Mouse (Mus musculus): ENCODE results near the gene Mb21d2. TPM values are rescaled to one million over a fixed set of nuclear protein-coding genes. Genes with fewer than 3 reads are reported as not detected.

The Mb21d2 gene
- total RNA-seq, 2 experiments from 2014 or later, result 7.1 to 8.7 TPM

- intact Hi-C loops (cut with DNase I), result no loop called here
- DNase-seq, result no peak
Measured at GRCm38 (mm10) chr16:28870456-28870855, 59.0 kb downstream of the Mb21d2 start.

- intact Hi-C loops (cut with DNase I), result no loop called here
- DNase-seq, result no peak
Measured at GRCm38 (mm10) chr16:28868864-28869263, 60.6 kb downstream of the Mb21d2 start.

GRCm38 (mm10) chr16:28866584-28867295, 62.7 kb downstream of the Mb21d2 start:
- intact Hi-C loops (cut with DNase I), result no loop called here
- DNase-seq, result no peak

- no peak for DNase-seq
- intact Hi-C loops (cut with DNase I), result loop anchor here (5.0 kb wide), 1 partner anchor 64 kb away; the partner anchor contains the start of gene Mb21d2
Measured at GRCm38 (mm10) chr16:28863616-28864015, 65.9 kb downstream of the Mb21d2 start.

DNA sequence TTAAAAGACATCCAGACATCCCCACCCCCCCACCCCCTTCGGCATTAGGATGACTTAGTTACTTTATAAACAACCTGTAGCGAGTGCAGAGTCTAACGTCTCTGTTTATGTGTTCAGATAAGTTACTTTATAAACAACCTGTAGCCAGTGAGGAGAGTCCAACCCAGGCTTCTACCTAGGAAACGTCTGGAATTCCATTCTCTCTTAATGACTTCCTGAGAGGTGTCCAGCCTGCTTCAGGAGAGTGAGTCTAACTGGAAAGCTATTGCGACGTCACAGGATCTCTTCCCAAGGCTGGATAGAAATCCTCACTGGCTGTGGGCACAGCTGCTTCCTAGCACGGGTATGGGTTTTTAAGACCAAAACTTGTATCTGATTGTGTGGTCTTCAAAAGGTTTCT, 67.4 kb downstream of the Mb21d2 start:
- intact Hi-C loops (cut with DNase I), result loop anchor here (5.0 kb wide), 1 partner anchor 65 kb away; the partner anchor contains the start of gene Mb21d2
- no peak for DNase-seq

DNA sequence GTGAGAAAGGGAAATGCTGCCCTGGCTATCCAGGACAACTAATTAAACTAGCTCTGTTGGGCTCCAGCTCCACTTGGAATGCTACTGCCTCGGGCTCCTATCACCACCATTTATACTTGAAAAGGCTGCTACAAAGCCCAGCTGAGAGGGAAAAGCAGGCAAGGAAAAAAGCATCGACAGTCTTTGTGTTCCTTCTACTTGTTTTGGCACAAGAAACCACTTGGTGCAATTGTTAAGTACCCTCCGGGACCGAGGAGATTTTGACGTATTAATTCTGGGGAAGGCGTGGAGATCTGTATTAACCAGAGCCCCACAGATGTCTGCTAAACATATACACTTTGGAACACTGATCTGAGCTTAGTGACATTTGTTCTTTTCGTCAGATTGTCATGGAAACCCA, 69.8 kb downstream of the Mb21d2 start:
- DNase-seq, result no peak
- intact Hi-C loops (cut with DNase I), result loop anchor here (5.0 kb wide), 1 partner anchor 68 kb away; the partner anchor contains the start of gene Mb21d2

- DNase-seq, result no peak
- intact Hi-C loops (cut with DNase I), result no loop called here
Measured at GRCm38 (mm10) chr16:28859009-28859288, 70.5 kb downstream of the Mb21d2 start.

DNA sequence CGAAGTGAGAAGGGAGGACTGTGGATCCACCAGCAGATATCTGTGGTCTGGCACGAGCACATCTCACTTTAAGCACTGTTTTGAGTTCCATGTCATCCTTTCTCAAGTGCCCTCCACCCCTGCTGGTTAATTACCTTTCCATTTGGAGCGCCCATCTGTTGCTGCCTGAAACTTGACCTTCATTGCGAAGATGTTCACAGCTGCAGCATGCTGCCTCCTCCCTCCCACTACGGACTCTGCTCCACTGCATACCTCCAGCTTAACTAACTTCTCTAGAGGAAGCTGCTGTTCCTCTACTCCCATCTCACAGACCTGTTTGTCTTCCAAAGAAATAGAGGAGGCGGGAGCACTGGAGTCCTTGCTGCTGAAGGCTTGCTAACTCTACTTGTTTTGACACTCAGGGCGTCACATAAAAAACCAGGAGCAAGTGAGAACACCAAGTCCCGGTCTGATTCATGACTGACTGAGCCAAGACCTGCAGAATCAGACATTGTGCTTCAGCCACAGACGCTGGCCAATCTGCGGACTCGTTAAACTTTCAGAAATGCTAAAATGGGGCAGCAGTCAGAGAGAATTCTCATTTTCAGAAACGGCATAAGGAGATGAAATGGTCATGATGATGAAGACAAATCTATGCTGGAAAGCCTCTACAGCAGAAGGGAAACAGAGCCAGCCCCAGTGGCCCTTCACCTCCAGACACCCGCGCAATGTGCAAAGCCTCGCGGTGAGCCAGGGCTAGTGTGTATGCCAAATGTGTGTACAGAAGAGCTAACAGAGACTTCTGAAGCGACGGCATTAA, 71.1 kb downstream of the Mb21d2 start:
- no peak for DNase-seq
- intact Hi-C loops (cut with DNase I), result no loop called here

GRCm38 (mm10) chr16:28851409-28851821, 78.1 kb downstream of the Mb21d2 start:
- DNase-seq, result no peak
- intact Hi-C loops (cut with DNase I), result no loop called here

GRCm38 (mm10) chr16:28850881-28851280, 78.6 kb downstream of the Mb21d2 start:
- DNase-seq, result no peak
- intact Hi-C loops (cut with DNase I), result no loop called here

DNA sequence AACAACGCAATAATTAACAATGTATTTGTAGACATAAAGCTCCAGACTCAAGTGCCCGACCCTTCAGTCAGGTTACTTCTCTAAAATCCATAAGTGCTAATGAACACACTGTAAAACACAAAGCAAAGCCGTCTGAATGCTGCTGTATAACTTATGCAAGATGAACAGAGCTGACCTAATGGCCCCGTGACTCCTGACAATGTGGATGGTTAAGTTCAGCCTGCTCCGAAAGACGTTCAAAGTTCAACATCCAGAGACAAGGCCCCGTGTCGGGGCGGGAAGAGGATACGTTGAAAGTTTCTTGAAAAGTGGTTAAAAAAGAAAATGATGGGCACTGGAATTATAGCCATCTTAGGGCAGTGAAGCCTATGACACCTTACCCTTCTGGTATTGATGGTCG, 83.3 kb downstream of the Mb21d2 start:
- no peak for DNase-seq
- intact Hi-C loops (cut with DNase I), result loop anchor here (10.0 kb wide), 1 partner anchor 569 kb away; no protein-coding TSS in a partner anchor

GRCm38 (mm10) chr16:28845336-28845735, 84.1 kb downstream of the Mb21d2 start:
- intact Hi-C loops (cut with DNase I), result loop anchor here (10.0 kb wide), 1 partner anchor 569 kb away; no protein-coding TSS in a partner anchor

DNA sequence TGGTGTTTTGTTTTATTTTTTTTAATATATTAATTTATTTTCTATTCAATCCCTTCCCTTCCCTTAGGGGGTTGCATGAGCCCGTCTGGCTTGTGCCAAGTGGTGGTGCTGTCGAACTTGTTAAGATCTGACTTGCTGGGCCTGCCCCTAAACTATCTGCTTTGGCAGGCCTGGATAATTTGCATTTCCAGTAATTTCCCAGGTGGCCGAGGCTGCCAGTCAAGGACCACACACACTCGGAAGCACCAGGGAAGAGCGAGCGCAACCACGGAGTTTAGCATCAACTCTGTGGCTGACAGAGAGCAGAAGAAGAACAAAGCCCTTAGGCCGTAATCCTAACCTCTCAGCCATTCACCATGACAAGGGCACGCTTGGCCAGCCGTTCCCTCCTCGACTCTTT, 88.4 kb downstream of the Mb21d2 start:
- no peak for DNase-seq
- intact Hi-C loops (cut with DNase I), result loop anchor here (10.0 kb wide), 1 partner anchor 574 kb away; no protein-coding TSS in a partner anchor

More at GRCm38 (mm10) chr16:28845336-28845735, 84.1 kb downstream of the Mb21d2 start:
- DNase-seq, result no peak

- peak in 1 of 2 experiments; percentile 45 for DNase-seq
- intact Hi-C loops (cut with DNase I), result loop anchor here (10.0 kb wide), 1 partner anchor 574 kb away; no protein-coding TSS in a partner anchor
Measured at GRCm38 (mm10) chr16:28840075-28840974, 89.1 kb downstream of the Mb21d2 start.

DNA sequence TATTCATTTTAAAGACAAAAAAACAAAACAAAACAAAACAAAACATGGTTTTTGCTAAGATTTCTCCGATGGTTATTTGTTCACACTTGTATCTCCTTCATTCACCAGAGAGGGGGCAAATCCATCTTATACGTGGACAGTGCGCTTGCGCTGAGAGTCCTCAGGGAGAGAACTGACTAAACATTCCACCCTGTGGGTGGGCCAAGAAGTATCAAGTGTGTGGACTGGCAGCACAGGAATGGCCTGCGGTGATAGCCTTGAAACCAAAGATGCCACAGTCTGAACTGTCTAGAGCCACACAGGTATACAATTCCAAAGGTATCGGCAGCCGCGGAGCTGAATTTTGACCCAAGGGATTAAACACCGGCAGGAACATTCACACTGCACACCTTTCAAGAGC, 89.9 kb downstream of the Mb21d2 start:
- intact Hi-C loops (cut with DNase I), result loop anchor here (5.0 kb wide), 1 partner anchor 193 kb away; no protein-coding TSS in a partner anchor
- DNase-seq, result no peak

DNA sequence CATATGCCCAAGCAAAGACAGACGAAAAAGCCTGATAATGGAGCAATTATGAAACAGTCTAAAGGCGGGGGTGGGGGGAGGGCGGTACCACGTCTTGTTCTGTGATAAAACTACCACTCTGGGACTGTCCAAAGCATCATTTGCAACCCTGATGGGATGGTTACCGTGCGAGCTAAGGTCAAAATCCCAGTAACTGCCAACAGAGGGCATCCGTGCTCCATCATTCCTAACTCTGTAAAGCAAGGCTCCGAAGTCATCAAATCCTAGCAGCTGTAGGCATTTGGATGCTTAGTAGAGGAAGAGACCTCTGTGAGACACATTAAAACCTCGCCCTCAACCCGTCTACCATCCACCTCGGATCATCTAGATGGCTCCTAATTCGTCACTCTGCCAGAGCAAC, 91.5 kb downstream of the Mb21d2 start:
- intact Hi-C loops (cut with DNase I), result loop anchor here (1.0 to 5.0 kb wide), 2 partner anchors 194 to 723 kb away; no protein-coding TSS in a partner anchor
- DNase-seq, result peak in 1 of 2 experiments; percentile 44

DNA sequence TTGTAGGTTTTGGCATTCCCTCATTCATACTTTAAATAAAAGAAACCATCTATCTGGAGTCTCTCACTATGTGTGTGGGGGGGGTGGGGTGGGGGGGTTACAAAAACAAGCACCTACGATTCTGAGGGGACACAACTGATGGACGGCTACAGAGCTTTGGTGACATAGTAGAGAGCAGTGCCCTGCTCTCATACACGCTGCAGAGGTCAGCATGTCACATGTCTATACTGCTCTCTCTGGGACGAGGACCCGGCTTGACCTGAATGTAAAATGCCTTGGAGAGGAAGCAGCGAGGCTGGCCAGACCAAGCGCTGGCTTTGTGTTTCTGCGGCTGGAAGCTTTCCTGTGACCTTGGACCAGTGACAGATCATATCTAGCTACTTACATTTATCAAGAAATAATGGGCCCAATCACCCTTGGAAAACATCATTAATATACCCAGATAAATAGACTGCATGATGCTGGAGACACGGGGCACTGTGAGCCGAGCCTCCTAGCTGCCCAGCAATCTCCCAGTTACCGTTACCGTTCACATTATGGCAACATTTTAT, 97.3 kb downstream of the Mb21d2 start:
- no peak for DNase-seq
- intact Hi-C loops (cut with DNase I), result no loop called here

GRCm38 (mm10) chr16:28829263-28829955, 100.1 kb downstream of the Mb21d2 start:
- no peak for DNase-seq
- intact Hi-C loops (cut with DNase I), result no loop called here

DNA sequence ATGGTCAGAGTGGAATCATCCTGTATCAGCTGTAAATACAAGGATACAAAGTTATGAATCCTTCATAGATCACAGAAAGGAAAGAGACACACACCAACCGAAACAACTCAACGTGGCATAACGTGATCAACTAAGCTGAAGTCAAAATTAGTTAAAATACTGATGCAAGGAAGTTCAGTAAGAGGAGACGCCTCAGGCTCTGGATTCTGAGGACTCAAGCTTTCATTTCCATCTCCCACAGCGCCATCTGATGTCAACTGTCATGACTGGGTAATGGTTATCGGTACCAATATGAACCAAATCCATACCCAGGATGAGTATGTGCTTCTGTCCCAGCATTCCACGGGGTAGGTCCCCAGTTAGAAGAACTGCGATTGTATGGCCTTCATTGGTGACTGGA, 104.7 kb downstream of the Mb21d2 start:
- DNase-seq, result no peak
- intact Hi-C loops (cut with DNase I), result no loop called here
